Mouse (Mus musculus) midbrain, embryonic 15.5 days (tissue): Measurements from ENCODE around the gene Ccdc183. TPM values are rescaled to one million over a fixed set of nuclear protein-coding genes. Genes with fewer than 3 reads are reported as not detected.

Experiments
- polyA plus RNA-seq: library from polyadenylated mRNA; unstranded; fragments of >200 nt; fragmentation: Nextera tagmentation; extraction: Ambion mirVana; gene quantifications from 2 replicates; pipeline ENCODE4 v1.2.1, GENCODE M21; 2015

The Ccdc183 gene
- polyA plus RNA-seq, 1 experiment from 2014 or later = 0.28 TPM

Other genes with a start within 250 kb of the Ccdc183 start
- gene Sapcd2, start 245.4 kb downstream of the Ccdc183 start, polyA plus RNA-seq = 11.1 and 14.7 TPM in 2 replicates
- gene Entpd2, start 221.8 kb downstream of the Ccdc183 start, polyA plus RNA-seq = 2.7 and 3.3 TPM in 2 replicates
- gene Npdc1, start 218.3 kb downstream of the Ccdc183 start, polyA plus RNA-seq = 498 and 520 TPM in 2 replicates
- 0.17 and 0.41 TPM in 2 replicates for gene Fut7, start 194.4 kb downstream of the Ccdc183 start, polyA plus RNA-seq
- 16.4 and 17.6 TPM in 2 replicates for gene Abca2, start 189.0 kb downstream of the Ccdc183 start, polyA plus RNA-seq
- gene Clic3, start 160.8 kb downstream of the Ccdc183 start, polyA plus RNA-seq = 3.3 and 3.9 TPM in 2 replicates
- gene Paxx, start 156.6 kb downstream of the Ccdc183 start, polyA plus RNA-seq = 119 and 128 TPM in 2 replicates
- gene Ptgds, start 147.6 kb downstream of the Ccdc183 start, polyA plus RNA-seq = 822 and 843 TPM in 2 replicates
- not detected in 2 replicates for gene Lcn12, start 123.8 kb downstream of the Ccdc183 start, polyA plus RNA-seq
- 147 and 151 TPM in 2 replicates for gene Fbxw5, start 116.9 kb downstream of the Ccdc183 start, polyA plus RNA-seq
- 6.4 and 7.4 TPM in 2 replicates for gene C8g, start 116.0 kb downstream of the Ccdc183 start, polyA plus RNA-seq
- 18.9 and 21.2 TPM in 2 replicates for gene Traf2, start 70.7 kb downstream of the Ccdc183 start, polyA plus RNA-seq
- 352 and 378 TPM in 2 replicates for gene Edf1, start 59.8 kb downstream of the Ccdc183 start, polyA plus RNA-seq
- 4.7 and 4.8 TPM in 2 replicates for gene Mamdc4, start 42.8 kb downstream of the Ccdc183 start, polyA plus RNA-seq
- 155 and 162 TPM in 2 replicates for gene Phpt1, start 42.5 kb downstream of the Ccdc183 start, polyA plus RNA-seq
- 13.8 and 14.1 TPM in 2 replicates for gene Ajm1, start 35.9 kb downstream of the Ccdc183 start, polyA plus RNA-seq
- 71.3 and 75.7 TPM in 2 replicates for gene Rabl6, start 9.2 kb downstream of the Ccdc183 start, polyA plus RNA-seq
- gene Tmem141, start 4.3 kb upstream of the Ccdc183 start, polyA plus RNA-seq = 55.4 and 56.4 TPM in 2 replicates
- 3.5 and 4.6 TPM in 2 replicates for gene Fcna, start 10.4 kb upstream of the Ccdc183 start, polyA plus RNA-seq
- gene Lcn8, start 35.4 kb upstream of the Ccdc183 start, polyA plus RNA-seq = not detected in 2 replicates
- gene Lcn5, start 40.3 kb upstream of the Ccdc183 start, polyA plus RNA-seq = not detected in 2 replicates
- not detected in 2 replicates for gene Lcn6, start 59.1 kb upstream of the Ccdc183 start, polyA plus RNA-seq
- not detected in 2 replicates for gene Lcn10, start 65.0 kb upstream of the Ccdc183 start, polyA plus RNA-seq
- not detected in 2 replicates for gene Obp2a, start 82.4 kb upstream of the Ccdc183 start, polyA plus RNA-seq
- gene Bmyc, start 89.1 kb upstream of the Ccdc183 start, polyA plus RNA-seq = 139 and 143 TPM in 2 replicates
- gene Obp2b, start 119.3 kb upstream of the Ccdc183 start, polyA plus RNA-seq = not detected in 2 replicates
- not detected in 2 replicates for gene Lcn3, start 147.9 kb upstream of the Ccdc183 start, polyA plus RNA-seq
- not detected in 2 replicates for gene Lcn11, start 159.3 kb upstream of the Ccdc183 start, polyA plus RNA-seq
- not detected in 2 replicates for gene Gm13539, start 164.6 kb upstream of the Ccdc183 start, polyA plus RNA-seq
- gene Glt6d1, start 198.2 kb upstream of the Ccdc183 start, polyA plus RNA-seq = not detected in 2 replicates
- not detected in 2 replicates for gene Lcn9, start 205.5 kb upstream of the Ccdc183 start, polyA plus RNA-seq
- not detected in 2 replicates for gene Sohlh1, start 229.6 kb upstream of the Ccdc183 start, polyA plus RNA-seq
- gene Kcnt1, start 246.1 kb upstream of the Ccdc183 start, polyA plus RNA-seq = 14.4 and 20.7 TPM in 2 replicates